In the genomic region with DNA sequence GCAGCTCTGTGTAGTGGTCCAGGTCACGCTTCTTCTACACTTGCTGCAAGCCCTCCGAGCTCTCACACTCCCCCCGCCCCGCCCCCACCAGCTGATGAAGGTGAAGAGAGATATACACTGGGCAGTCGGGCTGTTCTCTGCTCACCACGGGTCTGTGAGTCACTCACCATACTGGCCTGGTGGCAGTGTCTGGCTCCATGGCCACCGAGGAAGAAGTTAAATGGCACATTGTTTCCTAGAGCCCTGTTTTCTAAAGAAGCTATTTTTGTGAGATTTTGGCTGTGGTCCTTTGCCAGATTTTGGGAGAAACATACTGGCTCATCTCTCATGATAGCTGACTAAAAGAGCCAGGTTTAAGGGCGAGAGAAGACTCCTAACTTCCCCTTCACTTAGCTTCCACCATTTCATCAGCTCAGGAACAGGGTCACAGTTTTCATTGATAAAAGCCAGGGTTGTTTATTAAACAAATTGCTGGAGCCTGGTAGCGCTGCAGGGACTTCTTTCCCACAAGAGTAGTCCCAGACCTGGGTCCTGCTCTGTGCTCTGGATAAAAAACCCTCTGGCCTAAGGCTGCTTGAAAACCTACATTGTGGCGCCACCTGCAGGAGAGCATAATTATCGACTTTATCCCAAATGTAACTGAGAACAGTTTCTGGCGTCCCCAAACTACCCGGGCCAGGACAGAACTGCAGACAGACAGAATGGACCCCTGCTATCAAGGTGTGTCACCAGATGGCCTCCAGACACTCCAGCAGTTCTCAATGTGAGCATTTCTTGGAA, we compare ENCODE assay signal across 8 mouse cellular contexts. TPM values are rescaled to one million over a fixed set of nuclear protein-coding genes. Genes with fewer than 3 reads are reported as not detected.
DNase-seq lines count a peak whose midpoint lies in the region; ATAC-seq and TF ChIP-seq lines count a peak whose summit lies in the region.

No protein-coding gene starts in this region.

- peaks cover 2% of the 10 kb centered on the region; the same call in 1 of the 2 replicates for H3K27me3 ChIP-seq in stomach, postnatal 0 days (ENCODE audit: control insufficient read depth, insufficient read depth, low read length)

- intact Hi-C loops in heart, postnatal 36 days (cut with DNase I), result loop anchor here (1.0 to 10.0 kb wide), 6 partner anchors 194 to 929 kb away; no protein-coding TSS in a partner anchor

- no peak for ATAC-seq in CD4-positive, CD25-positive, alpha-beta regulatory T cell, adult 4 months
- no peak; the same call in 1 of the 2 replicates for ATAC-seq in stomach, postnatal 0 days (ENCODE audit: low FRiP score, low TSS enrichment)

- H3K4me1 ChIP-seq in stomach, postnatal 0 days (replicated peaks; ENCODE audit: control insufficient read depth, insufficient read depth), result peaks cover 2% of the 10 kb centered on the region; the same call in 1 of the 2 replicates

- TF ChIP-seq CTCF in stomach, postnatal 0 days (IDR thresholded peaks at IDR 0.05; ENCODE audit: low read depth), result peak; percentile 90

- H3K27ac ChIP-seq in stomach, postnatal 0 days (replicated peaks), result no peak overlapping the region

- H3K4me3 ChIP-seq in stomach, postnatal 0 days (ENCODE audit: low read depth, low read length), result no peak overlapping the region

- DNase-seq in CD4-positive, CD25-positive, alpha-beta regulatory T cell, adult 2 months (ENCODE audit: low read depth, low spot score), result peak; percentile 27
- DNase-seq in adrenal gland, postnatal 14 days, result peak; percentile 83
- DNase-seq in embryo, embryonic 11 days, result peak; percentile 87
- peak; percentile 82 to 85 for DNase-seq in heart, postnatal 36 days
- DNase-seq in layer of hippocampus, postnatal 14 days (ENCODE audit: low spot score in 2 of 2), result peak; percentile 76 to 84
- peak; percentile 88 for DNase-seq in lung, postnatal 10 days
- DNase-seq in stomach, postnatal 0 days (ENCODE audit: low spot score), result peak; percentile 73

- H3K4me2 ChIP-seq in stomach, postnatal 0 days (replicated peaks; ENCODE audit: low read depth), result no peak overlapping the region

- WGBS in stomach, postnatal 0 days, result 33% methylated on average over 13 of the region's 13 CpGs

- no peaks in the 10 kb centered on the region for H3K36me3 ChIP-seq in stomach, postnatal 0 days (ENCODE audit: control insufficient read depth, insufficient read depth, low read length)

- no peak overlapping the region for H3K9ac ChIP-seq in stomach, postnatal 0 days (ENCODE audit: low read length)

- no peak for TF ChIP-seq EP300 in stomach, postnatal 0 days (optimal IDR thresholded peaks at IDR 0.05)

- H3K9me3 ChIP-seq in stomach, postnatal 0 days (ENCODE audit: control insufficient read depth, low read length), result no peaks in the 10 kb centered on the region

RNA-seq across cellular contexts. Expression of a gene that starts 3.2 kb away (rescaled TPM):
- polyA plus RNA-seq in CD4-positive, CD25-positive, alpha-beta regulatory T cell, adult 4 months (2017; shearing (Covaris generic)), result under 1 TPM in 1 of 2 experiments, not detected in 1; 0.12 TPM
- total RNA-seq in adrenal gland, postnatal 14 days (2021), result 4.6 and 6.5 TPM in 2 replicates
- total RNA-seq in heart, postnatal 36 days (2021), result 10 to 100 TPM; 11.2 to 11.8 TPM
- total RNA-seq in layer of hippocampus, postnatal 14 days (2021), result 100 to 1,000 TPM; 113 to 120 TPM
- 1.1 and 1.2 TPM in 2 replicates for polyA plus RNA-seq in stomach, postnatal 0 days (2015; fragmentation: Nextera tagmentation; extraction: Ambion mirVana)

Comparison
In these comparisons a context has a peak if more than half of its experiments do, and no peak if none do; other contexts are left out.
1. DNase-seq: peak in every context shown above with its lines; median percentile 88 in lung, postnatal 10 days; 87 in embryo, embryonic 11 days; 84 in heart, postnatal 36 days; 83 in adrenal gland, postnatal 14 days; 80 in layer of hippocampus, postnatal 14 days; 73 in stomach, postnatal 0 days; 27 in CD4-positive, CD25-positive, alpha-beta regulatory T cell, adult 2 months.
2. RNA of a gene that starts 3.2 kb away (total RNA-seq): 113 to 120 TPM in layer of hippocampus, postnatal 14 days; 11.2 to 11.8 TPM in heart, postnatal 36 days and 4.6 to 6.5 TPM in adrenal gland, postnatal 14 days; every median in the first group is over 4 times any median in the second.